Mouse (Mus musculus) hindbrain, embryonic 10.5 days (tissue): Measurements from ENCODE around the gene Kdm7a. TPM values are rescaled to one million over a fixed set of nuclear protein-coding genes. Genes with fewer than 3 reads are reported as not detected.
A peak's percentile ranks its signal among the peaks of the same experiment; 100 is the strongest.

Experiments
- DNase-seq: peaks from one replicate; pipeline ENCODE4 v3.0.0-alpha.2; 2017; ENCODE audit warnings: low spot score
- H3K27ac ChIP-seq: fragments of 300-500 bp; sonication (generic); 2 replicates; pipeline ENCODE4 v1.5.1; 2016; ENCODE audit warnings: mild to moderate bottlenecking, moderate library complexity
- H3K27me3 ChIP-seq: fragments of 300-500 bp; sonication (generic); 2 replicates; pipeline ENCODE4 v1.6.1; 2016; ENCODE audit warnings: mild to moderate bottlenecking; ENCODE audit not compliant: poor library complexity, insufficient read depth, severe bottlenecking
- H3K36me3 ChIP-seq: fragments of 300-500 bp; sonication (generic); 2 replicates; pipeline ENCODE4 v1.6.1; 2016; ENCODE audit warnings: mild to moderate bottlenecking, moderate library complexity
- H3K4me1 ChIP-seq: fragments of 300-500 bp; sonication (generic); replicated peaks from 2 replicates; pipeline ENCODE4 v1.6.1; 2016; ENCODE audit warnings: mild to moderate bottlenecking
- H3K4me3 ChIP-seq: fragments of 300-500 bp; sonication (generic); 2 replicates; pipeline ENCODE4 v1.5.1; 2016; ENCODE audit warnings: mild to moderate bottlenecking, moderate library complexity
- H3K9me3 ChIP-seq: fragments of 300-500 bp; sonication (generic); 2 replicates; pipeline ENCODE4 v1.6.1; 2016; ENCODE audit warnings: mild to moderate bottlenecking, moderate library complexity
- WGBS: fragments of 180-500 bp; shearing (Covaris S2); methylation state at CpG from one replicate; pipeline ENCODE4 v1.1.7; 2016; 5-methylcytosine and 5-hydroxymethylcytosine counted together
- polyA plus RNA-seq: library from polyadenylated mRNA; unstranded; fragments of >200 nt; fragmentation: Nextera tagmentation; extraction: Ambion mirVana; gene quantifications from 2 replicates; pipeline ENCODE4 v1.2.1, GENCODE M21; 2016

The Kdm7a gene
- polyA plus RNA-seq, 1 experiment from 2014 or later = 13.9 TPM

GRCm38 (mm10) chr6:39117584-39118455, 88.8 kb downstream of the Kdm7a start, which contains the start of gene Parp12:
Parp12 (minus strand) TSS chr6:39118349.
- peaks cover 9% of the 10 kb centered on the region for H3K9me3 ChIP-seq
- H3K36me3 ChIP-seq = no peaks in the 10 kb centered on the region
- 4% methylated on average over 101 of the region's 101 CpGs for WGBS
- DNase-seq = peak; percentile 58
- H3K4me3 ChIP-seq = peak within 1 kb of the TSS; percentile 65
- peak within 1 kb of the TSS; percentile 84 for H3K27ac ChIP-seq
- H3K4me1 ChIP-seq = peaks cover 10% of the 10 kb centered on the region
- peaks cover 61% of the 10 kb centered on the region for H3K27me3 ChIP-seq

GRCm38 (mm10) chr6:39115438-39115837, 91.2 kb downstream of the Kdm7a start:
- H3K27ac ChIP-seq = no peak overlapping the region
- no peak overlapping the region for H3K4me3 ChIP-seq
- 77% methylated on average over 1 of the region's 1 CpGs for WGBS

GRCm38 (mm10) chr6:39113141-39113540, 93.4 kb downstream of the Kdm7a start:
- 93% methylated on average over 3 of the region's 3 CpGs for WGBS
- Histone ChIP-seq H3K36me3 (no peaks in the 10 kb centered on the region), H3K4me1 (peaks cover 5% of the 10 kb centered on the region), H3K9me3 (no peaks in the 10 kb centered on the region), H3K4me3 (no peak overlapping the region), H3K27ac (no peak overlapping the region), H3K27me3 (peaks cover 37% of the 10 kb centered on the region)
- DNase-seq = no peak

More at GRCm38 (mm10) chr6:39115438-39115837, 91.2 kb downstream of the Kdm7a start:
- H3K36me3 ChIP-seq = no peaks in the 10 kb centered on the region
- H3K27me3 ChIP-seq = peaks cover 60% of the 10 kb centered on the region
- peaks cover 9% of the 10 kb centered on the region for H3K9me3 ChIP-seq
- DNase-seq = no peak
- peaks cover 10% of the 10 kb centered on the region for H3K4me1 ChIP-seq

- H3K4me3 ChIP-seq = no peak overlapping the region
- WGBS = 92% methylated on average over 3 of the region's 3 CpGs
- H3K9me3 ChIP-seq = no peaks in the 10 kb centered on the region
- peaks cover under 1% of the 10 kb centered on the region; the same call in 1 of the 2 replicates for H3K4me1 ChIP-seq
- H3K27ac ChIP-seq = no peak overlapping the region
- DNase-seq = no peak
- H3K36me3 ChIP-seq = no peaks in the 10 kb centered on the region
- H3K27me3 ChIP-seq = peaks cover 33% of the 10 kb centered on the region
These were observed 93.9 kb downstream of the Kdm7a start for GRCm38 (mm10) chr6:39112701-39113100.

GRCm38 (mm10) chr6:39106812-39107211, 99.8 kb downstream of the Kdm7a start:
- no peaks in the 10 kb centered on the region for H3K9me3 ChIP-seq
- 56% methylated on average over 2 of the region's 2 CpGs for whole genome bisulfite sequencing
- DNase-seq = no peak
- no peaks in the 10 kb centered on the region for H3K27me3 ChIP-seq
- no peak overlapping the region for H3K27ac ChIP-seq
- H3K4me3 ChIP-seq = no peak overlapping the region
- H3K4me1 ChIP-seq = no peaks in the 10 kb centered on the region
- H3K36me3 ChIP-seq = no peaks in the 10 kb centered on the region

GRCm38 (mm10) chr6:39104631-39105030, 102.0 kb downstream of the Kdm7a start:
- H3K36me3 ChIP-seq = no peaks in the 10 kb centered on the region
- H3K4me1 ChIP-seq = no peaks in the 10 kb centered on the region
- no peak for DNase-seq
- no peak overlapping the region for H3K27ac ChIP-seq
- 86% methylated on average over 4 of the region's 4 CpGs for WGBS
- no peaks in the 10 kb centered on the region for H3K9me3 ChIP-seq
- H3K27me3 ChIP-seq = no peaks in the 10 kb centered on the region
- H3K4me3 ChIP-seq = no peak overlapping the region

Other genes starting within 250 kb of the Kdm7a start
- 1.6 and 2.1 TPM in 2 replicates for gene Parp12, start 88.4 kb downstream of the Kdm7a start, polyA plus RNA-seq
- gene Slc37a3, start 170.9 kb upstream of the Kdm7a start, polyA plus RNA-seq = 43.1 and 51.5 TPM in 2 replicates
- 0.31 and 0.80 TPM in 2 replicates for gene Rab19, start 174.4 kb upstream of the Kdm7a start, polyA plus RNA-seq
- gene Mkrn1, start 213.7 kb upstream of the Kdm7a start, polyA plus RNA-seq = 90.0 and 116 TPM in 2 replicates